Mouse (Mus musculus) right cerebral cortex, adult 18-20 months (tissue): ENCODE data around the gene Spef1.

Experiments used
- DNase-seq: peaks from one replicate; pipeline ENCODE4 v3.0.0; 2022; ENCODE audit warnings: mixed read lengths

Gene Spef1

GRCm38 (mm10) chr2:131140533-131140905 lies 46.6 kb downstream of the Spef1 start:
- no peak for DNase-seq

GRCm38 (mm10) chr2:131139886-131140532 lies 47.1 kb downstream of the Spef1 start:
- DNase-seq, result no peak

- no peak for DNase-seq
Observed at GRCm38 (mm10) chr2:131139287-131139686, 47.8 kb downstream of the Spef1 start.

- no peak for DNase-seq
Observed at GRCm38 (mm10) chr2:131138760-131139159, 48.3 kb downstream of the Spef1 start.

GRCm38 (mm10) chr2:131138296-131138695 lies 48.8 kb downstream of the Spef1 start:
- DNase-seq, result no peak

GRCm38 (mm10) chr2:131135521-131136139 lies 51.5 kb downstream of the Spef1 start:
- DNase-seq, result no peak

GRCm38 (mm10) chr2:131134826-131135400 lies 52.2 kb downstream of the Spef1 start:
- DNase-seq, result no peak

- DNase-seq, result no peak
Observed at GRCm38 (mm10) chr2:131134381-131134780, 52.7 kb downstream of the Spef1 start.

GRCm38 (mm10) chr2:131132930-131133547 lies 54.0 kb downstream of the Spef1 start, which contains the start of gene Gm11037:
Gm11037 (plus strand) TSS chr2:131133497.
- no peak for DNase-seq

- DNase-seq, result no peak
Observed at GRCm38 (mm10) chr2:131132111-131132888, 54.8 kb downstream of the Spef1 start.

GRCm38 (mm10) chr2:131130849-131131248 lies 56.2 kb downstream of the Spef1 start:
- DNase-seq, result no peak

GRCm38 (mm10) chr2:131129836-131130235 lies 57.2 kb downstream of the Spef1 start:
- DNase-seq, result no peak

- no peak for DNase-seq
Observed at GRCm38 (mm10) chr2:131128636-131129157, 58.4 kb downstream of the Spef1 start.

- DNase-seq, result no peak
Observed at GRCm38 (mm10) chr2:131128211-131128610, 58.9 kb downstream of the Spef1 start.

GRCm38 (mm10) chr2:131127161-131127730 lies 59.8 kb downstream of the Spef1 start, which contains the start of gene Hspa12b:
Hspa12b (plus strand) TSS chr2:131127280.
- no peak for DNase-seq

GRCm38 (mm10) chr2:131125964-131126815 lies 60.9 kb downstream of the Spef1 start:
- DNase-seq, result no peak

GRCm38 (mm10) chr2:131125157-131125963 lies 61.7 kb downstream of the Spef1 start:
- no peak for DNase-seq

- no peak for DNase-seq
Observed at GRCm38 (mm10) chr2:131124166-131124565, 62.9 kb downstream of the Spef1 start.
